Mouse (Mus musculus) embryonic stem cell, embryonic (primary cell): Measurements from ENCODE around the gene Galnt2.

ENCODE experiments used
- CTCF ChIA-PET, 4 experiments: fragments of 300-600 bp in 2 of 4; fragments of 350-600 bp in 2 of 4; sonication (Branson Sonifier 250); formaldehyde crosslinking; loops; one replicate each; lab custom pipeline; 2022; ENCODE audit warnings: inconsistent platforms in 2 of 4; lab: Charles Lee
- POLR2A ChIA-PET, 4 experiments: fragments of 300-600 bp in 2 of 4; fragments of 350-600 bp in 2 of 4; sonication (Branson Sonifier 250); formaldehyde crosslinking; loops; one replicate each; lab custom pipeline; 2022; ENCODE audit warnings: antibody characterized with exemption in 4 of 4, inconsistent platforms in 1 of 4; lab: Charles Lee

The Galnt2 gene

DNA sequence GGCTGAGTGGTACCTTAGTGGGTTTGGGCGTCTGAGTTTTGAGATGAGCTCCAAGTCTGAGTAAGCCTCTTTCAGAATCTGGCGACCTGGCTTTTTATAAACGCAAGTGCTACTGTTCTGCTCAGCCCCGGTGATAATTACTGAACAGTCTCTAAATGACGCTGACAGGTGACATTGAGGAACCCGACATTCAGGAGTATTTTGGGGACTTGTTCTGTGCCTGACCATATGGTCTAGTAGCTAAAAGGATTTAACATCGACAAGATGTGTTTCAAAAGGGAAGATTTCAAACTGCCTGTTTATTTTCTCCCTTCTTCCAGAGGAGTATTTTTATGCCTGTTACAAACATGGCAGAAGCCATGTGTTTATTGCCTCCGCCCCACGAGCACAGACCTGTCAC lies 61.8 kb downstream of the Galnt2 start:
- CTCF ChIA-PET, result interaction anchor here in 1 of 4 experiments (1.0 kb wide), 1 partner anchor 111 kb away, joined by 3 read pairs; no protein-coding TSS in a partner anchor
- POLR2A ChIA-PET, result no interaction called here

DNA sequence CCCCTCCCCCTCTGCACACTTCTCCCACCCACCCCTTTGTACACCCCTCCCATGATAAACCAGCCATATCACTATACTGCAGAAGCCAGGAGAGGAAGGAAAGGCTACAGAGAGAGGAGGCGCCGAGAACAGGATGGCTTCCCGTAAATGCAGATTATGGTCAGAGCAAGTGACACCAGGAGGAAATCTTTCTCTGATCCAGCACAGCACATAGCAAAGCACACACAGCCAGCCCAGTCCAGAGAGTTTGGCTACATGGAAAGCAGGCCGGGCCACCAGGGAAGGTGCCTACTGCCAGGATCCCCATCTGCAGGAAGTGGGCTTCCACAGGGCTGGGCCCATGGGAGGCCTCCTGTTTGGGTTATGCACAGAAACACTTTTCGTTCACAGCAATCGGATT lies 63.2 kb downstream of the Galnt2 start:
- CTCF ChIA-PET, result no interaction called here
- POLR2A ChIA-PET, result interaction anchor here in 1 of 4 experiments (1.2 kb wide), 1 partner anchor 12 kb away, joined by 3 read pairs; no protein-coding TSS in a partner anchor

DNA sequence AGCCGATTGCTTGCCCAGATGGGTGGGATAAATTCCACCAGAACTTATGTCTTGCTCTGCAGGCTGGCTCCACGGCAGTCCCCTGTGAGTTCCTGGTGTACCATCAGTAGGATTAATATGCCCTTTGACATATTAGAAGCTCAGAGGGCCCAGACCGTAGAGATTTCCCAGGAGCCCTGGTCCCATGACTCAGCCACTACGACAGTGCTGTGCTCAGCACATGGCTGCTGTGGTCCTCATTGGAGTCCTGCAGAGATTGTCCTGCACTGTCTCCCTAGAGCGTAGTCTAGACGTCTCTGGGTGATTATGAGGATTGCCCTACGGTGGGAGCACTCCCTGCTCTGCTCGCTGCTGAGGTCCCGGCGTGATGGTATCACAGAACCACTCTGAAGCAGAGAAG lies 63.7 kb downstream of the Galnt2 start:
- ChIA-PET POLR2A (no interaction called here), CTCF (interaction anchor here in 1 of 4 experiments (1.9 kb wide), 1 partner anchor 8 kb away, joined by 4 read pairs; no protein-coding TSS in a partner anchor)

DNA sequence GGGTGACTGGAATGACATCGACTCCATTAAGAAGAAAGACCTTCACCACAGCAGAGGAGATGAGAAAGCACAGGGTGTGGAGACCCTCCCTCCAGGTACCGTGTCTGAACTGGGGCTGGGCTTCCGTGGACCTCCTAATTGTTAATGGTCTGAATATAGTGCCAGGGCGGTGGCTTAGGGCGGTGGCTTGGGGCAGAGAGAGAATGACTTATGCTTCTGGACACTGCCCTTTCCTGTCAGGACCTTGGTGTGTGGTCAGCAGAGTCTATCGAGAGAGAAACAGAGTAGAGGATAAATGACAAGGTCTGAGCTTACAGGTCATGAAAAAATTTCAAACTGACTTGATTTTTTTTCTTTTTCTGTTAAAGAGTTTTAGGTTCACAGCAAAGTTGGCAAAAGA lies 64.2 kb downstream of the Galnt2 start:
- POLR2A ChIA-PET, result interaction anchor here in 1 of 4 experiments (1.4 kb wide), 1 partner anchor 12 kb away, joined by 3 read pairs; no protein-coding TSS in a partner anchor
- CTCF ChIA-PET, result interaction anchor here in 2 of 4 experiments (0.5 to 1.9 kb wide), 2 partner anchors 9 to 182 kb away, joined by 4 to 5 read pairs; no protein-coding TSS in a partner anchor

DNA sequence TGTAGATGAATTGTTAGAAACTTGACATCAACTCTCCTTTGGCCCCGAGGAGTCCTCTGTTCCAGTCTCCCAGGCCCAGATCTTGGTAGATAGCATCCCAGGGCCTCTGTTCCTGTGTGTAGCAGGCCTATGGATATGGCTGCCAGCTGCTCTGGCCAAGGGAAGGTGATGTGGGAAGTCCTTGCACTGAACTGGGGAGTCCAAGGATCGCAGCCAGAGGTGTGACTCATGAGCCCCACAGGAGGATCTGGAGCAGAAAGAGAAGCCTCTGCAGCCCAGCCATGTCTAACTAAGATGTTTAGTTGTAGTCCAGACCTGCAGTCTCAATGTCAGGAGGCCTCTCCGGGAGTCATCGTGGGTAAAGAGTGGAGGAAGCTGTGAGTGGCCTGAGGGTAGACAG lies 70.3 kb downstream of the Galnt2 start:
- POLR2A ChIA-PET, result interaction anchor here in 2 of 4 experiments (0.8 to 1.0 kb wide), 2 partner anchors 22 to 24 kb away, joined by 3 read pairs; no protein-coding TSS in a partner anchor
- CTCF ChIA-PET, result interaction anchor here in 2 of 4 experiments (1.2 to 1.3 kb wide), 2 partner anchors 13 kb away, joined by 3 to 4 read pairs; no protein-coding TSS in a partner anchor

DNA sequence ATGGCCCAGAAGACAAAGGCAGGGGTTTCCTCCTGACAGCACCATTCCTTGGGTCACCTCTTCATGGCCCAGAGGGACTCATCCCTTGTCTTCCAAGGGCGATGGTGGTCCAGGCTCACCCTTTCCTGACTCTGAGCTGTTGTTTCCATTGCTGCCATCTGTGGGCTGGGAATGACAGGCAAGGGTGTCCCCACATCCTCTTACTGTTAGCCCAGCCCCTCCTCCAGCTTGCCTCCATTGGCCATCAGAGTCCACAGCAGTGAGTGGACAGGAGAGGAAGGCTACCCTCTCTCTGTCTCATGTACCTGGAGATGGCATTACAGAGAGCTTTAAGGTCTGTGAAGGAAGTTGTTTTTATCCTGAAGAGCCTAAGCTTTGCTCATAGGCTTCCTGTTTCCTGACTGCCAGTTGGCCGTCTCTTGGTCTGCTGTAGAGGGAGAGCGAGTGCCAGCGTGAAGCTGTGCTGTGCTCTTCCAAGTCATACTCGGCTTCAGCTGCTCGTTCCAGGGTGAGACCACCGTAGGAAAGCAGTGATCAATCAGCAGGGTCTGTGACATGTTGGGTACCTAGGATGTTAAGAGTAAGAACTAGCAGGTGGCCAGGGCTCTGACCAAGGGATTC lies 70.9 kb downstream of the Galnt2 start:
- CTCF ChIA-PET, result interaction anchor here in 2 of 4 experiments (1.2 to 1.3 kb wide), 2 partner anchors 12 kb away, joined by 3 to 4 read pairs; no protein-coding TSS in a partner anchor
- POLR2A ChIA-PET, result interaction anchor here in 2 of 4 experiments (0.6 to 1.0 kb wide), 3 partner anchors 22 to 491 kb away, joined by 3 to 6 read pairs (median 3); partner anchors contain the start of gene Trim67 (in 1 of the 2)

DNA sequence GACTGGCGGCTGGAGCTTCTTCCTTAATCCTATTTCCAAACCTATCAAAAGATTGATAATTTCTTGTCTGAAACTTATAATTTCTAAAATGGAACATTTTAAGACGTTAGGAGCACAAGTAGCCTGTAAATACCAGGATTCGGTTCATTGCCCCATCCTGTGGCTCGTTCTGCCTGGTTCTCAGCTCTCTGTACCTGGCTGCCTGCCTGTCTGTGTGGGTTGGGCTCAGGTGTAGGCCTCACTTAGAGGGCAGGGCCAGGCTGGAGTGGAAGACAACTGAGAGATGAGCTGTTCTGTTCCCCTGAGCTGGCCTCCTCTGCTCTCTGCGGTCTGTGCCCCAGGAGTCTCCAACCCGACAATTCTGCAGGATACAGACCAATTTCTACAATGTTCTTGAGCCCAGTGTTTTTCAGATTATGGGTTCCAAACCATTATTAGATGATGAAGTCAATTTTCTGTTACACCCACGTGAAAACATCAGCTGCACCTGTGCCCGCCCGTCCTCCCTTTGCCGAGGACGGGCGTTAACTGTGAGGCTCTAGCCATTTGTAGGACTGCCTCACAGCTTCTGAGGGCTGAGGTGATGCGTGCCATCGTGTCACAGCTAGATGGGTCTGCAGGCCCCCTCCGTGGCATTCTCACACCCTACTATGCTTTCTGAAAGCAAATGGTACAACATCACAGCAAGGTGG lies 72.2 kb downstream of the Galnt2 start:
- ChIA-PET CTCF (interaction anchor here in 1 of 4 experiments (1.3 kb wide), 1 partner anchor 11 kb away, joined by 3 read pairs; no protein-coding TSS in a partner anchor), POLR2A (no interaction called here)

DNA sequence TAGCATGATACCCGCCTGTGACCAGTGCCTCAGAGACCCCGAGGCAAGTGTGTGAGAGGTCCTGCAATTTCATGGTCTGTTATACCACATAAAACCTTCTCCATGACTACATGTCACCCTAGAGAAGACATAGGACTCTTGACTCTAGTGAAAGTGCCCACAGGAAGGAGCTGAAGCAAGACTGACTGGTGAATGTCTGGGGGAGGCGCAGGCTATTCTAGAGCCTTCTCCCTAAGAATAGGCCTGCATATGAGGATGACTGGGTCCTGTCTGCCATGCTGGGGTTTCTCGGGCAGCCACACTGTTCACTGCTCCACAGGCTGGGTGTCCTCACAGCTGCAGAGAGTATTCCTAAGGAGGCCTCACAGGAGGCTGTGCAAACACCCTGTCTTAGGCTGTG lies 73.0 kb downstream of the Galnt2 start:
- ChIA-PET CTCF (interaction anchor here in 2 of 4 experiments (1.0 to 1.3 kb wide), 2 partner anchors 11 kb away, joined by 3 read pairs; no protein-coding TSS in a partner anchor), POLR2A (no interaction called here)

DNA sequence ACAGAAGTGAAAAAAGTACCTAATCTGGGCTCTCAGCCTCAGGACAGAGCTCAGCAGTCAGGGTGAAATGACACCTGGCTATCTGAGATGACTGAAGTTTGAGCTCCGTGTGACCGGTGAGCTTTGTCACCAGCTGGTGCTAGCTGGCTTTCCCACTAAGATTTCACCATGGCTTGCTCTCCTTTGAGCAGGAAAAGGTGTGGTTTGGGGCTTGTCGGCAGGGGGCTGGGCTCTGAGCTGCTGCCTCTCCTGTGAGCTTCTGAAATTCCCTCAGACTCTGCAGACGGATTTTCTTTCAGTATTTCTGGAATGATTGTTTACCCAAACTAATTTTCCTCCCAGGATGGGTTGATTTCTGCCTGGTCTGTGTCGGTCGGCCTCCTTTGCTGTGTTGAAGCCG lies 75.4 kb downstream of the Galnt2 start:
- ChIA-PET CTCF (interaction anchor here in 3 of 4 experiments (0.7 to 1.5 kb wide), 3 partner anchors 8 to 274 kb away, joined by 3 to 13 read pairs (median 4); no protein-coding TSS in a partner anchor), POLR2A (interaction anchor here in 3 of 4 experiments (0.8 to 1.9 kb wide), 11 partner anchors 8 to 556 kb away, joined by 3 to 5 read pairs (median 3); partner anchors contain the start of gene Gnpat (in 1 of the 3))

DNA sequence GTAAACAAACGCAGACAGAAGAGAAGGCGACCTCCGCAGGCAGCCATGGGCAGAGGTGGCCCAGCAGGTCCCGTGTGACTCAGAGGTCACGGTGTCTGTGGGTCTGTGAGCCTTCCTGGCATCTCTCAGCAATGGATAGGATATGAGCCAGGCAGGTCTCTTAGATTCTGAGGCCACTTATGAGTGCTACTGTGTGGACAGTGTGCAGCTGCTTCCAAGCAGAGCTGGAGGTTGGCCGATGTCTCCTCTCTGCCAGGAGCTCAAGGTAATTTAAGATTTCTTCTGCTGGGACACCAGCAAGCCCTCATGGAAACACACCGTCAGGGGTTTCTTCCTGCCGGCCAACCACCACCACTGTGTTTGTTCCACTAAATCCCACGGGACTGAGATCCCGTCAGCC lies 76.5 kb downstream of the Galnt2 start:
- CTCF ChIA-PET, result interaction anchor here in 1 of 4 experiments (0.6 to 1.5 kb wide), 2 partner anchors 7 to 10 kb away, joined by 3 to 13 read pairs; no protein-coding TSS in a partner anchor
- POLR2A ChIA-PET, result interaction anchor here in 1 of 4 experiments (0.7 to 1.4 kb wide), 4 partner anchors 10 to 255 kb away, joined by 3 to 4 read pairs (median 3); no protein-coding TSS in a partner anchor

DNA sequence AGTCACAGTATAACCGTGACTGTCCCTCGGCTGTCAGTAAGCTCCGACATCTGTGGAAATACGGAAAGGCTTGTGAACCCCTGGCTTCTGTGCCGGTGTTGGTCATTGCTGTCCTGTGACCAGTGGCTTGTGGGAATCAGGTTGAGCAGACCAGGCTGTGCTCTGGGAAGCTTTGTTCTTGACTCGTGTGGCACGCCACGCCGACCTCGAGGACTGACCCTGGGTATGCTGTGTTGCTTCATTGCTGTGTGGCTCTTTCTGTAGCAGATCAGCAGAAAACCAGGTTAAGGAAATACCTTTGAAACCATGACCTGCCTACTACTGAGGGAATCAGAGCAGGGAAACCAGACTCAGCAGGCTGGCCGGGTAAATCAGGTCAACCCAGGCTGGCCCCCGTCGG lies 79.3 kb downstream of the Galnt2 start:
- ChIA-PET POLR2A (interaction anchor here in 2 of 4 experiments (1.2 to 1.4 kb wide), 2 partner anchors 9 to 260 kb away, joined by 3 read pairs; no protein-coding TSS in a partner anchor), CTCF (no interaction called here)

DNA sequence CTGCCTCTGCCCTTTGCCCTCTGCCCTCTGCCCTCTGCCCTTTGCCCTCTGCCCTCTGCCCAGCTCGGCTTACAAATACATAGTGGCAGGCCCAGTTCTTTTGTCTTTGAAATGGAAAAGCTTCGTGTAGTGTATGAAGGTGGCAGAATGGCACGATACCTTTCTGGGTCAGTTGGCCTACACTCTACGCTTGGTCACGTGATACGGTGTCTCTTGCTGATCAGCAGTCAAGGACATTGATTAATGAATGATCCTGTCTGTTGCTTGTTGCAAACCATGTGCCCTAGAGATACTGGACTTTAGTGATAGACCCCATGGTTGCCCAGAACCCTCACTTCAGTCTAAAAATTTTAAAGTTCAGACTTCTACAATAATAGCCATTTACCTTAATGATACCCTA lies 79.9 kb downstream of the Galnt2 start:
- POLR2A ChIA-PET, result interaction anchor here in 1 of 4 experiments (1.4 kb wide), 1 partner anchor 9 kb away, joined by 3 read pairs; no protein-coding TSS in a partner anchor
- CTCF ChIA-PET, result no interaction called here

DNA sequence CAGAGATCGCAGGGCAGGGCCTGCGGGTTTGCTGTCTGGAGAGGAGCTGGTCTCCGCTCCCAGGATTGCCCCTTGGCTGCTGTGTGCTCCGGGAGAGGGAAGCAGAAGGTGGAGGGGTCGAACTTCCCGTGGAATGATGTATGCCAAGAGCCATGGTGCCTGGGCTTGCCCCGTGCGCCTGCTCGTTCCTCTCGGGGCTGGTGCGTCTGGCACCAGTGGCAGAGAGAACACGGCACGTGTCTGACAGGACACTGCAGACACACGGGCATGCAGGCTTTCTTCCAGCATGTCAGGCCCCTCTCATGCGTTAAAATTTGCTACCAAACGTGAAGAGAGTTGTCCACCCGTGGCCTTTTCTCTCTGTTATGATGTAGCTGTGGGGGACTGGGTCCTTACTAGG lies 80.5 kb downstream of the Galnt2 start:
- ChIA-PET CTCF (interaction anchor here in 1 of 4 experiments (0.5 kb wide), 1 partner anchor 553 kb away, joined by 4 read pairs; no protein-coding TSS in a partner anchor), POLR2A (no interaction called here)

DNA sequence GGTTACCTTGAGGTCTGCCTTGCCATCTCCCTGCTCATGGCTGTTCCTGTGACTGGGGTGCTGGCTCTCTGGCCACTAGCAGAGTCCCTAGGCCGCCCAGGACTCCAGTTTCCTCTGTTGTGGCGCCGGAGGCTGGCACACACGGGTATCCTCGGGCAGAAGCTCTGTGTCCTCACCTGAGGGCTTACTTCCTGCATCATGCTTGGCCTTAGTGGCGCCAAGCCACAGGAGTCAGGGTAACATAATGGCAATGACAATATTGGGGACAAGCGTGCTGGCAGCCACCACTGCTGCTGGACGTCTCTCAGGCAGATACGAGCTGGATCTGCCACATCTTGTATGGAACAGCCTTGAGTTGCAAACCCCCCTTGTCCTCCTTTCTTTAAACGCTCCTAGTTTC lies 81.0 kb downstream of the Galnt2 start:
- ChIA-PET POLR2A (interaction anchor here in 1 of 4 experiments (0.6 kb wide), 2 partner anchors 162 to 892 kb away, joined by 3 to 5 read pairs; no protein-coding TSS in a partner anchor), CTCF (no interaction called here)

DNA sequence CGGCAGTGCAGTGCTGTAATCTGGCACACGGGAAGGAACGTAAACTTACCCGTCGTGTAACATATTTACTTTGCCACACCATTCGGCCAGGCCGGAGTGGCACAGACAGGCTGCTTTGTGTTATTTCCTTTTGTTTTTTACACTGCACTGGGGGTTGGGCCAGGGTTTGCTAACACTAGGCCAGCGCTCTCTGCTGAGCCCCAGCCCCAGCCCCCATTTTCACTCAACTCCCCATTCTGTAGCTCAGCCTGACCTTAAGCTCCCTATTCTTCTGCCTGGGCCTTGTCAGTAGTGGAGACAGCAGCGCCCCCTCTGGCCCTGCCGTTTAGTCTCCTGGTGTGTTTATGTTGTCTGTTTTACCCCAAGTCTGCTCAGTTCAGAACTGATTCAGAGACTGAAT lies 83.6 kb downstream of the Galnt2 start:
- CTCF ChIA-PET, result interaction anchor here (0.5 to 1.7 kb wide), 66 partner anchors 8 to 490 kb away, joined by 3 to 13 read pairs (median 4); no protein-coding TSS in a partner anchor
- POLR2A ChIA-PET, result interaction anchor here in 2 of 4 experiments (0.6 to 1.2 kb wide), 7 partner anchors 8 to 460 kb away, joined by 3 to 4 read pairs (median 4); no protein-coding TSS in a partner anchor

DNA sequence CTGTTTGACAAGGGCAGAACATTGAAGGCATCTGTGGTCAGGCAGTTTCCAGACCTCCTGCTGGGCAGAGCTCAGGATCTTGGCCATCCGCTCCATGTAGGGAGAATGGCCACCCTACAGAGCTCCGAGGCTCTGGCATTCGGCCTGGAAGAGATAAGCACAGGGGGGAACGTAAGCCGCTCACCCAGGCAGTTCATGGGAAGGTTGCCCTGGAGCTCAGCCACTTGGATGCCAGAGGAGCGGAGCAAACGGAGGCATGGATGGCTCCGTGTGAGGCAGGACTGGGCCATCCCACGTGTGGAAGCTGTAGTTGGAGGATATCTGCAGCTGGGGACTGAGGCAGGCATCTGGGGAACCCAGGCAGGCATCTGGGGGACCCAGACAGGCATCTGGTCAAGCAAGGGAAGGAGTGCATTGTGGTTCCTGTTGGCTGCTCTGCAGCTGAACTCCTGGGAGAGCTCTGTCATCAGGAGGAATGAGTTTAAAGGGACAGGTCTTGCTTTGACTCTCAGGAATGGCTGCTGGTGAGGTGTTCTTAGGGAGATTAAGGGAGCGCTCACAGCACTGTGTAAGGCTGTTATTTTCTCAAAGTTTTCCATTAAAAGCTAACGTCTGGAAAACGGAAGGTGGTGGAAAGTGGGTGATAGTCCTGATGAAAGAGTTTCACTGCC lies 85.4 kb downstream of the Galnt2 start:
- CTCF ChIA-PET, result interaction anchor here in 2 of 4 experiments (0.5 to 1.4 kb wide), 9 partner anchors 10 to 366 kb away, joined by 3 to 6 read pairs (median 3); no protein-coding TSS in a partner anchor
- POLR2A ChIA-PET, result interaction anchor here in 2 of 4 experiments (0.6 to 1.8 kb wide), 6 partner anchors 10 to 328 kb away, joined by 3 to 7 read pairs (median 4); no protein-coding TSS in a partner anchor

DNA sequence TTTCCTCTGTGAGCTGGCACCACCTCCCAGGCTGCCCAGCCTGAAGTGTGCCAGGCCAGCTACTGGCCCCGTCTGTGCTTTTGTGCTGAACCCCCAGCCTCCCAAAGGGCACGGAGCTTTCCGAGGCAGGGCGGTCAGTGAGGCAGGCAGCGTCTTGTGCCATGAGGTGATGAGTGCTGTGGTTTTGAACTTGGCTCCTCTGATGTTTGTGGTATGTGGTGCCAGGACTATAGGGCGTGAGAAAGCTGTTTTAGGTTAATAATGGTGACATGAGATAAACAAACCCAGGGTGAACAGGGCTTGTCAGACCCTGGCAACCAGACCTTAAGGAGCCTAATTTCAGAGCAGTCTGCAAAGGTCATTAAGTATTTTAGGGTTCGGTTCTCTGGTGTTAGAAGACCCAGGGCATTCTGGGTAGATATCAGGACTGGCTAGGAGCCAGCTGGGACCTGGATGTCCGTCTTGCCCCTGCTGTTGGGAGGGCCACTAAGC lies 86.0 kb downstream of the Galnt2 start:
- CTCF ChIA-PET, result interaction anchor here in 3 of 4 experiments (0.5 to 1.4 kb wide), 8 partner anchors 9 to 256 kb away, joined by 3 to 6 read pairs (median 4); no protein-coding TSS in a partner anchor

More for the DNA sequence above, 86.0 kb downstream of the Galnt2 start:
- POLR2A ChIA-PET, result interaction anchor here in 2 of 4 experiments (0.6 to 1.8 kb wide), 5 partner anchors 10 to 41 kb away, joined by 3 to 7 read pairs (median 4); no protein-coding TSS in a partner anchor
